Mouse (Mus musculus): Measurements from ENCODE around the gene Klf6. TPM values are rescaled to one million over a fixed set of nuclear protein-coding genes. Genes with fewer than 3 reads are reported as not detected.
A peak's percentile ranks its signal among the peaks of the same experiment; 100 is the strongest.

Klf6 gene
- polyA plus RNA-seq, 1 experiment from 2014 or later = 20.8 TPM

DNA sequence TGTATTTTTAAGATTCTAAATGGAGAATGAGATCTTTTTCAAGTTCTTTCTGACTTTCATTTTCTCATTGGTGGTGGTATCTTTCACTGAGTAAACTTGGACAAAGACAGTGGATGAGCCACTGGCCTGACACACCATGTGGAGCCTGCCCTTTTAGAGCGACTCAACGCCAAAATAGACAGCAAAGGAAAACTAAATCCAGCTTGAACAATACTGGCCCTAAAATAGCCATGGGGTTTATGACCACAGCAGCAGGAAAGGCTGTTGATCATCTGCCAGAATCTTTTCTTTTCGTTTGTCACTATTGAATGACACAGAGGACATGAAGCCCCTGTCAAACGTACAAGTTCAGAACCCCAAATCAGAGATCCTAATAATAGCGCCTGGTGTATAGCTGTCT is 18.4 kb upstream of the Klf6 start:
- 47% methylated on average over 5 of the region's 5 CpGs for WGBS (ENCODE audit: insufficient replicate concordance)
- H3K36me3 ChIP-seq = no peaks in the 10 kb centered on the region
- no peaks in the 10 kb centered on the region for H3K9me3 ChIP-seq (replicated peaks)
- H3K27me3 ChIP-seq = no peaks in the 10 kb centered on the region
- DNase-seq = no peak
- no peak for ATAC-seq (ENCODE audit: low read depth)
- no peak overlapping the region for H3K4me2 ChIP-seq
- H3K9ac ChIP-seq = no peak overlapping the region
- H3K4me1 ChIP-seq (replicated peaks) = peaks cover 29% of the 10 kb centered on the region
- no peak overlapping the region for H3K27ac ChIP-seq
- no peak overlapping the region for H3K4me3 ChIP-seq (replicated peaks)

DNA sequence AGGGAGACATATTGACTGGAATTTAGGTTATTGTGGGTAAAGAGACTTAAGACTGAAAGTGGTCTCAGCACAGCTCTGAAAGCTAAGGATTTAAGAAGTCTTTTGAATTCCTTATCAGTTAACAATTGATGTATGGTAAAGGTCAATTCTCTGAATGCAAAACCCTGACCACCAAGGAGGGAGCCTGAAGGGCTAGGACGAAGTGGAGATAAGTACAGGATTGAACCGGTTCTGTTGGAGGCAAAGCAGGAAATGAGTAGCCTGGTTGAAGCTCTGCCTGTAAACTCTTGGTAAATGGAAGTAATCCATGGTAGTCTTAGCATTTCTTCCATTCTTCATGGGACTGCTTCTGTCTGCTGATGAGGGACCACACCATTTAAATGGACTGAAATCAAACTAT is 17.5 kb upstream of the Klf6 start:
- 25% methylated on average over 2 of the region's 2 CpGs for WGBS (ENCODE audit: insufficient replicate concordance)
- ATAC-seq (ENCODE audit: low read depth) (no peak), DNase-seq (no peak)

DNA sequence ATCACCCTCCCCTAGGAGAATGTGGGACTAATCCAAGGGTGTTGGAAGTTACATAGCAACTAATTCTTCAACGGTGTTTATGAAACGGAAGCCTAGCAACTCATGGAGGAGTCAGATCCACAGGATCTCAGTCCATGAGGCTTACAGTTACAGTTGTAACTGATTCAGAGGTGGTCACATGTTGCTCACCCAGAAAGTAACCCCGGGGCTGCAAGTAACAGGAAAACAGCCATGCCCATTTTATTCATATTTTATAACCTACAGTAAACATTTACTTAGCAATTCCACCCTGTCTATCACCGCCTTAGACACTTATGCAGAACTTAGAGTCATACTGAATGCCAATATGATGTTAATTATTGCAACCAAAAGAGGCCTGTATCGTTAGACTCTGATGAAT is 16.9 kb upstream of the Klf6 start:
- Histone ChIP-seq H3K9ac (no peak overlapping the region), H3K27ac (no peak overlapping the region), H3K4me2 (no peak overlapping the region), H3K4me3 (replicated peaks) (no peak overlapping the region), H3K36me3 (no peaks in the 10 kb centered on the region), H3K27me3 (no peaks in the 10 kb centered on the region), H3K9me3 (replicated peaks) (no peaks in the 10 kb centered on the region), H3K4me1 (replicated peaks) (peaks cover 29% of the 10 kb centered on the region)
- 69% methylated on average over 5 of the region's 5 CpGs for whole genome bisulfite sequencing (ENCODE audit: insufficient replicate concordance)
- ATAC-seq (ENCODE audit: low read depth) (no peak), DNase-seq (no peak)

More for the DNA sequence above, 17.5 kb upstream of the Klf6 start:
- no peak overlapping the region for H3K27ac ChIP-seq
- H3K4me1 ChIP-seq (replicated peaks) = peaks cover 29% of the 10 kb centered on the region
- H3K4me3 ChIP-seq (replicated peaks) = no peak overlapping the region
- no peaks in the 10 kb centered on the region for H3K36me3 ChIP-seq
- H3K27me3 ChIP-seq = no peaks in the 10 kb centered on the region
- no peaks in the 10 kb centered on the region for H3K9me3 ChIP-seq (replicated peaks)
- H3K9ac ChIP-seq = no peak overlapping the region
- no peak overlapping the region for H3K4me2 ChIP-seq

DNA sequence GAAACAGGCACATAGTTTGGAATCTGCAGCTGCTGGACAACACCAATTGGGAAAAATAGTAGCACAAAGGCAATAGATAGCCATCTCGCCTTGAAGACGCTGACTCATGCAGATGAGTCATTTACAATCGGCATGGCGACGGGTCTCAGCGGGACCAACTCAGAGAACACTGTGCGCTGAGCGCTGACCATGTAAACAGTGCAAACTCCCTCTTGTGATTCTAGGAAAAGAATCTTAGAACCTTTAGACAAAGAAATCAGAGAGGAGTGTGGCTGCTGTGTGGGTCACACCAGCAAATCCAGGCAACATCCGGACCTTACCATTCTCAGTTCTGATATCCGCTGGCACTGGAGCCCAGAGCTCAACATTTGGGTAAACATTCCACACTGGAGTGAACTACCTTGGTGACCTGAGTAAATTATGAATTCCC is 16.1 kb upstream of the Klf6 start:
- Histone ChIP-seq H3K4me2 (peak overlapping the region; percentile 47), H3K27me3 (no peaks in the 10 kb centered on the region), H3K4me3 (replicated peaks) (peak overlapping the region; percentile 22), H3K4me1 (replicated peaks) (peaks cover 29% of the 10 kb centered on the region), H3K27ac (peak overlapping the region; percentile 59), H3K9ac (peak overlapping the region; percentile 13; the same call in 1 of the 2 replicates), H3K36me3 (no peaks in the 10 kb centered on the region), H3K9me3 (replicated peaks) (no peaks in the 10 kb centered on the region)
- peak; percentile 61 for ATAC-seq (ENCODE audit: low read depth)
- WGBS (ENCODE audit: insufficient replicate concordance) = 16% methylated on average over 10 of the region's 10 CpGs
- DNase-seq = no peak

DNA sequence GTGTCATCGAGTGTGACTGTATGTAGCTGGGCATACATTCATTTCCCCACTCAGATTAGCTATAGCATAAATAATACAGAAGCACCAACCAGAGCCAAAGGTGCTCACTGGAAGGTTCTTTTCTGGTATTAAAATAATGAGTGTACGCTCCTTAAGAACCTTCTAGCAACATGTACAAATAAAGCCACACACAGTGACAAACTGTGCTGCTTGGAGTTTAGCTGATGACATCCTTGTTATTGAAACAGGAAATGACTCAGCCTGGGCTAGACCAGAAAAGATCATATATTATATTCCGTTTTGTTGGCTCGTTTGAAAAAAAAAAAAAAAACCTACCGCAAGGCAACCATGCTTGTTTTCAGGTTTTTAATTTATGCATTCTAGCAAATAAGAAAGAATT is 15.7 kb upstream of the Klf6 start:
- Histone ChIP-seq H3K27ac (peak overlapping the region; percentile 59), H3K4me1 (replicated peaks) (peaks cover 29% of the 10 kb centered on the region), H3K36me3 (no peaks in the 10 kb centered on the region), H3K9me3 (replicated peaks) (no peaks in the 10 kb centered on the region), H3K9ac (peak overlapping the region; percentile 13; the same call in 1 of the 2 replicates), H3K4me2 (peak overlapping the region; percentile 47), H3K4me3 (replicated peaks) (peak overlapping the region; percentile 22), H3K27me3 (no peaks in the 10 kb centered on the region)
- DNase-seq (no peak), ATAC-seq (ENCODE audit: low read depth) (peak; percentile 59)
- WGBS (ENCODE audit: insufficient replicate concordance) = 24% methylated on average over 5 of the region's 5 CpGs

DNA sequence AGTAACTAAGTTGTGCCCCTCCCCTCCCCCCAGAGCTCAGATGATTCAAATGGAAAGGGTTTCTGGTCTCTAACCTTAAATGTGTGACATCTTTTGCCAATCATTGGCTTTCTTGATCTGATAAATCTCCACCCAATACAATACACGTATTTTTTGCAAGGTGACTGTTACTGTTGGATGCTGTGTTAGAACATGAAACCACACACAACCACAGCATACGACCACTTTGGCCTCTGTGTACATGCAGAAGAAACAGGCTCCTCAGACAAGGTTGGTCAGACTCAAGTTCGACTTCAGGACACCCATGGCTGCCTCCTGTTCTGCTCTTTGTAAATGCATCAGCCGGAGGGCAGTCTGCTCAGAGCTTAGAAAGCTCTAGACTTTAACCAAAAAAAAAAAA is 14.4 kb upstream of the Klf6 start:
- no peak for ATAC-seq (ENCODE audit: low read depth)
- Histone ChIP-seq H3K36me3 (no peaks in the 10 kb centered on the region), H3K4me3 (replicated peaks) (no peak overlapping the region), H3K27me3 (no peaks in the 10 kb centered on the region), H3K9ac (no peak overlapping the region), H3K27ac (no peak overlapping the region), H3K4me2 (no peak overlapping the region), H3K4me1 (replicated peaks) (peaks cover 29% of the 10 kb centered on the region), H3K9me3 (replicated peaks) (no peaks in the 10 kb centered on the region)
- no peak for DNase-seq
- 40% methylated on average over 4 of the region's 4 CpGs for WGBS (ENCODE audit: insufficient replicate concordance)

DNA sequence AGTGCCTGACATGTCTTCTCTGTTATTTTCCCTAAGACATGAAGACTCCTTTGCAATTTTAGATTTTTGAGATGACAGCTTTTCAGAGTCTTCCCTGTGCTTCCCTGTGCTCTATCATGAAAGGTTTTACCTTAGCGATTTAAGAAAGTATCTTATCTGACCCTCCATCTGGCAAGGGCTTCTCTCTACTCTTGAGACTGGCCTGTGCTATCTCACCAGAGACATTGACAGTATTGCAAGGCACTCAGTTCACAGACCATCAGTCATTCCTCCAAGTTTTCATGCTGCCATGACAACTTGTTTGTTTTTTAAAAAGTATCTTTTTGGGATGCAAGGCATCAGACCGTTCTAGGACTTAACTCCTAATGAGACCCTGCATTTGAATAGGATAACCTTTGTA is 13.5 kb upstream of the Klf6 start:
- Histone ChIP-seq H3K36me3 (no peaks in the 10 kb centered on the region), H3K4me2 (no peak overlapping the region), H3K9me3 (replicated peaks) (no peaks in the 10 kb centered on the region), H3K27ac (no peak overlapping the region), H3K4me1 (replicated peaks) (peaks cover 29% of the 10 kb centered on the region), H3K27me3 (no peaks in the 10 kb centered on the region), H3K4me3 (replicated peaks) (no peak overlapping the region), H3K9ac (no peak overlapping the region)
- DNase-seq = no peak
- peak; percentile 64 for ATAC-seq (ENCODE audit: low read depth)
- 29% methylated on average over 2 of the region's 2 CpGs for WGBS (ENCODE audit: insufficient replicate concordance)

DNA sequence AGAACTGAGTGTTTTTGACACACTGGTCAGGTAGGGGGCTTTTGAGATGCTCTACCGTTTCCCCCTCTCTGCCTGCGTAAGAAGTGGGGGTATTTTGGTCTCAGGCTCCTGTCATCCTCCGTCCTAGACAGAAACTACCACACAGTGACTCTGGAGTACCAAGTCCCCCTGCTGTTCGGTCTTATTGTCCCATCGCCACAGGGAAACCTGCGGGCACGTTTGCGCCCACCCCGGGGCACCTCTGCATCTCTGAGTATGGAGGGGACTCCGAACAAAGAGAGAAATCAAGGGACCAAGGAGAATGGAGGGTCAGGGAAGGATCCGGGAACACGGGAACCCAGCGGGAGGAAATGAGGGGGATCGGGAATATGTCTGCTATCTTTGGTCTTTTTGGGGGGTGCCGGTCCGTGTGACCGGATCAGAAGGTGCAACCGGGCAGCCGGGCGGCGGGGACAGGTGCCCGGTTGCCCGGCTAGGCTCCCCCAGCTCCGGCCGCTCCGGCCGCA is 578 bp upstream of the Klf6 start:
- Histone ChIP-seq H3K36me3 (peaks cover 9% of the 10 kb centered on the region), H3K9me3 (replicated peaks) (no peaks in the 10 kb centered on the region), H3K4me2 (peak overlapping the region; percentile 88), H3K4me1 (replicated peaks) (peaks cover 30% of the 10 kb centered on the region), H3K4me3 (replicated peaks) (peak overlapping the region; percentile 79), H3K27ac (peak overlapping the region; percentile 87), H3K27me3 (no peaks in the 10 kb centered on the region), H3K9ac (peak overlapping the region; percentile 90)
- DNase-seq (no peak), ATAC-seq (ENCODE audit: low read depth) (peak; percentile 40)
- 2% methylated on average over 27 of the region's 27 CpGs for WGBS (ENCODE audit: insufficient replicate concordance)

DNA sequence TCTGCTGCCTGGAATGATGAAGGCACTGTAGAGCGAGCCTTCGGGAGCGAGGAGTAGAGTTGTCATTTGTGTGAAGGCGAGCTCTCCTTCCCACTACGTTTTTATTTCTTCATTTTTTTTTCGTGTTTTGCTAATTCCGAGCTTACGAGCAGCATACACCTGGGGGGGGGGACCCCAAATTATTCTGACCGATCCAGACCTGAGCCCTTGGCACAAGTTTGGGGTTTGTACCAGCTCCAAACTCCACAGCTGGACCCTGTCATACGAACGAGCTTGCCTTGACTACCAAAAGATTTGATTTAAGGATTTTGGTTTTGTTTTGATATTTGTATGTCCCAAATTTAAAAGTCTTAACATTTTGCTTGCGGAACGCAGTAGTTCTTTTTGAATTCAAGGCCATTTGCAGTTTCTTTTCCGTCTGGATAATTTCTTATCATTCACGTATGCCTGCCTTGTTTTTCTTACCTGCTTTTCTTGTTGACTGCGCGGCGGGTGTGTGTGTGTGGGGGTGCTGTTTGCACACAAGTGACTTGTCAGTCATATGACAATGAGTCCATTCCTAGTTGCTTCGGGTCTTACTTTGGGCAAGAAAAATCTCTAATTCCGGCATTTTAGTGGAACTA is 832 bp downstream of the Klf6 start:
- Histone ChIP-seq H3K27ac (peak overlapping the region; percentile 91), H3K4me1 (replicated peaks) (peaks cover 30% of the 10 kb centered on the region), H3K9me3 (replicated peaks) (no peaks in the 10 kb centered on the region), H3K4me2 (peak overlapping the region; percentile 71), H3K4me3 (replicated peaks) (peak overlapping the region; percentile 79), H3K9ac (peak overlapping the region; percentile 82), H3K36me3 (peaks cover 23% of the 10 kb centered on the region), H3K27me3 (no peaks in the 10 kb centered on the region)
- WGBS (ENCODE audit: insufficient replicate concordance) = under 1% methylated on average over 20 of the region's 20 CpGs
- DNase-seq = no peak
- ATAC-seq (ENCODE audit: low read depth) = no peak

DNA sequence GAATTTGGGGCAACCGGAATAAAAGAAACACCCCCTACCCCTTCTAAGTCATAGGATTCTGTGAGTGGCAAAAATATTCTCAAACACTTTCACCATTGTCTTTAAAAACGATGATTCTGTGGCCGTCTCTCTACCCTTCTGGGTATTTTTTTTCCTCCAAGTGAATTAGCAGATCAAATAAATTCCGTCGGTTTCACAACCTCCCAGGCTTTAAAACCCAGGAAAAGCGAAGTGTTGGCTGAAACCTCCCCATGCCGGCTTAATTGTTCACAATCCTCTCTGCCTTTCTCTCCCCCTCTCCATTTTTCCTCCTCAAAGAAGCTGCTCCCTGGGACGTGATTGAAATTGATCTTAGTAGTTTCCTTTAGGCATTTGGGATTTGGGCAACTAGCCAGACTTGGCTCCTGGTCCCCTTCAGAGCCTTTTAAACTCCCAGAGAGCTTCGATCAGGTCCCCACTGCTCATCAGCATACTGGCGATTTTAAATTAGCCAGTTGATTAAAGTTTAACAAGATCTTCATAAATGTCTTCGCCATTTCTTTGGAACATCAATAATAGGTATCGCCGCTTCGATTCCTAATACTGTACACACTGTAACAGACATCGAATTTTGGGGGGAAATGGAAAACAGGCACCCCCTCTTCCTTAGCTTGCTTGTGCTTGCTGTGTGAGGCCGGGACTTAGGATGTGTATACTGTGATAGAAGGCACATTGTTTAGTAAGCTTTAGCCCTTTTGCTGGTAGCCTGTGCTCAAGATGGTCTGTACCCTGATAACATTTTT is 1.5 kb downstream of the Klf6 start:
- Histone ChIP-seq H3K27ac (peak overlapping the region; percentile 91), H3K9ac (peak overlapping the region; percentile 82), H3K36me3 (peaks cover 29% of the 10 kb centered on the region), H3K4me1 (replicated peaks) (peaks cover 30% of the 10 kb centered on the region), H3K4me3 (replicated peaks) (peak overlapping the region; percentile 79), H3K27me3 (no peaks in the 10 kb centered on the region), H3K9me3 (replicated peaks) (no peaks in the 10 kb centered on the region), H3K4me2 (peak overlapping the region; percentile 71)
- no peak for ATAC-seq (ENCODE audit: low read depth)
- 9% methylated on average over 16 of the region's 16 CpGs for WGBS (ENCODE audit: insufficient replicate concordance)
- no peak for DNase-seq

DNA sequence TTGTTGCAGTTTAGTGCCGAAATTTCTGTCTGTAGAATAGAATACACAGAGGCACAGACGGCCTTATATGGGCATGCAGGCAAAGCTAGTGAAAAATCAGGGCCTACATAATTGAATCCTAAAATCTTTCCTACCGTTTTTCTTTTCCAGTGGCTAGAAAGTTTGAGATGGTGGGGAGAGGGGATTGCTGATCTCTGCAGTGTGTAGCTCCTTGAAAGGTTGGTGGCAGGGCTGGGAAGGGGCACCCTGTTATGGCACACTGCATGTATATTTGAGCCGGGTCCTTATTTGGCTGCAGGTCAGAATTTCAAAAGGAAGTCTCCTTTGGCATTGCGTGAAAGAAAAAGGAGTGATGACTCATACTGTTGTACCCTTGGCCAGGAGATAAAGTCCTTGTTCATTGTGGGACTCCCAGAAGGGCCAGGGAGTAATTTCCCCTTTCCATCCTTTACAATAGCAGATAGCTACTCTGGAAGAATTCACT is 2.2 kb downstream of the Klf6 start:
- H3K4me3 ChIP-seq (replicated peaks) = peak overlapping the region; percentile 79
- H3K4me2 ChIP-seq = peak overlapping the region; percentile 71
- H3K27ac ChIP-seq = peak overlapping the region; percentile 91
- ATAC-seq (ENCODE audit: low read depth) (no peak), DNase-seq (no peak)
- no peaks in the 10 kb centered on the region for H3K9me3 ChIP-seq (replicated peaks)
- peak overlapping the region; percentile 82 for H3K9ac ChIP-seq
- H3K27me3 ChIP-seq = no peaks in the 10 kb centered on the region
- WGBS (ENCODE audit: insufficient replicate concordance) = 8% methylated on average over 5 of the region's 5 CpGs
- H3K36me3 ChIP-seq = peaks cover 36% of the 10 kb centered on the region
- H3K4me1 ChIP-seq (replicated peaks) = peaks cover 30% of the 10 kb centered on the region

Data from liver, embryonic 13.5 days (tissue).